Mouse (Mus musculus) kidney, postnatal 0 days (tissue): Measurements from ENCODE around the gene Ift57. TPM values are rescaled to one million over a fixed set of nuclear protein-coding genes. Genes with fewer than 3 reads are reported as not detected.

Experiments
- ATAC-seq: fragments of 200-750 bp; cut with Nextera tagmentation; replicated peaks from 2 replicates; pipeline ENCODE4 v1.8.0; 2017; ENCODE audit warnings: low read depth, moderate number of reproducible peaks, moderate TSS enrichment, moderate library complexity; ENCODE audit not compliant: low FRiP score
- DNase-seq: peaks from one replicate; pipeline ENCODE4 v3.0.0-alpha.2; 2016; ENCODE audit warnings: low spot score
- H3K27ac ChIP-seq: fragments of 300-500 bp; sonication (generic); 2 replicates; pipeline ENCODE4 v1.5.1; 2014; ENCODE audit warnings: mild to moderate bottlenecking
- H3K27me3 ChIP-seq: fragments of 300-500 bp; sonication (generic); 2 replicates; pipeline ENCODE4 v1.6.1; 2014; ENCODE audit warnings: low read length, mixed read lengths; ENCODE audit not compliant: insufficient read depth
- H3K36me3 ChIP-seq: fragments of 300-500 bp; sonication (generic); 2 replicates; pipeline ENCODE4 v1.6.1; 2014; ENCODE audit warnings: low read length, mixed read lengths; ENCODE audit not compliant: insufficient read depth
- H3K4me1 ChIP-seq: fragments of 300-500 bp; sonication (generic); replicated peaks from 2 replicates; pipeline ENCODE4 v1.6.1; 2014; ENCODE audit warnings: antibody characterized with exemption, low read length, mixed read lengths; ENCODE audit not compliant: insufficient read depth
- H3K4me2 ChIP-seq: fragments of 300-500 bp; sonication (generic); 2 replicates; pipeline ENCODE4 v1.6.1; 2014; ENCODE audit warnings: mild to moderate bottlenecking, low read length, moderate library complexity, mixed read lengths
- H3K4me3 ChIP-seq: fragments of 300-500 bp; sonication (generic); replicated peaks from 2 replicates; pipeline ENCODE4 v1.5.1; 2014; ENCODE audit warnings: low read depth, low read length
- H3K9ac ChIP-seq: fragments of 300-500 bp; sonication (generic); 2 replicates; pipeline ENCODE4 v1.6.1; 2014; ENCODE audit warnings: low read depth, low read length
- H3K9me3 ChIP-seq: fragments of 300-500 bp; sonication (generic); replicated peaks from 2 replicates; pipeline ENCODE4 v1.6.1; 2016; ENCODE audit warnings: low read length, inconsistent platforms, mixed read lengths
- CTCF ChIP-seq: IDR thresholded peaks from 2 replicates; pipeline ENCODE4 v1.5.1; 2016; ENCODE audit warnings: antibody characterized with exemption, low read depth, mild to moderate bottlenecking, moderate library complexity
- WGBS: fragments of 180-500 bp; shearing (Covaris S2); extraction: QIAGEN DNeasy Blood & Tissue Kit; methylation state at CpG from one replicate; pipeline ENCODE4 v1.1.7; 2014; 5-methylcytosine and 5-hydroxymethylcytosine counted together
- polyA plus RNA-seq: library from polyadenylated mRNA; unstranded; fragments of >200 nt; fragmentation: Nextera tagmentation; extraction: Ambion mirVana; gene quantifications from 2 replicates; pipeline ENCODE4 v1.2.1, GENCODE M21; 2015

Ift57 gene
- polyA plus RNA-seq, 1 experiment from 2014 or later = 41.4 TPM

GRCm38 (mm10) chr16:49786116-49786515 lies 87.1 kb downstream of the Ift57 start:
- DNase-seq (no peak), ATAC-seq (no peak)
- H3K27ac ChIP-seq = no peak overlapping the region
- no peaks in the 10 kb centered on the region for H3K27me3 ChIP-seq
- H3K36me3 ChIP-seq = no peaks in the 10 kb centered on the region
- H3K4me3 ChIP-seq = no peak overlapping the region
- H3K9ac ChIP-seq = no peak overlapping the region
- no peak overlapping the region for H3K4me2 ChIP-seq
- H3K4me1 ChIP-seq = no peaks in the 10 kb centered on the region
- no peak for TF ChIP-seq CTCF
- no peaks in the 10 kb centered on the region for H3K9me3 ChIP-seq
- WGBS = 87% methylated on average over 6 of the region's 6 CpGs

DNA sequence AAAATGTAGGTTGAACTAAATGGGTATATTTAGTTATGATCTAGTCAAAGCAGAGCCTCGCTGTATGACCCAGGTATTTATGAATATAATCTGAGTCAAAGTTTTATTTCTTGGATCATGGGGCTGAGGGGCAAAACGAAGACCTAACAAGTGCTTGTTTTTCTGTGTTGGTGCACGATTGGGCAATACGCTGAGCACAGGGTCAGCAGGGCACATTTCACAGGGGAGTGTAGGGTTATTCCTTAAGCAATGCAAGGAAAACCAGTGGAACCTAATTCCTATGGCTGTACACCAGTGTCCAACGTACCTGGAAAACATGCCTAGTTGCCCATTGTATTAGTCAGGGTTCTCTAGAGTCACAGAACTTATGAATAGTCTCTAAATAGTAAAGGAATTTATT lies 88.7 kb downstream of the Ift57 start:
- H3K4me1 ChIP-seq = no peaks in the 10 kb centered on the region
- WGBS = 93% methylated on average over 5 of the region's 5 CpGs
- H3K4me3 ChIP-seq = no peak overlapping the region
- no peak overlapping the region for H3K4me2 ChIP-seq
- DNase-seq (no peak), ATAC-seq (no peak)
- no peaks in the 10 kb centered on the region for H3K36me3 ChIP-seq
- H3K27me3 ChIP-seq = no peaks in the 10 kb centered on the region
- H3K9ac ChIP-seq = no peak overlapping the region
- no peaks in the 10 kb centered on the region for H3K9me3 ChIP-seq
- no peak for TF ChIP-seq CTCF
- H3K27ac ChIP-seq = no peak overlapping the region

DNA sequence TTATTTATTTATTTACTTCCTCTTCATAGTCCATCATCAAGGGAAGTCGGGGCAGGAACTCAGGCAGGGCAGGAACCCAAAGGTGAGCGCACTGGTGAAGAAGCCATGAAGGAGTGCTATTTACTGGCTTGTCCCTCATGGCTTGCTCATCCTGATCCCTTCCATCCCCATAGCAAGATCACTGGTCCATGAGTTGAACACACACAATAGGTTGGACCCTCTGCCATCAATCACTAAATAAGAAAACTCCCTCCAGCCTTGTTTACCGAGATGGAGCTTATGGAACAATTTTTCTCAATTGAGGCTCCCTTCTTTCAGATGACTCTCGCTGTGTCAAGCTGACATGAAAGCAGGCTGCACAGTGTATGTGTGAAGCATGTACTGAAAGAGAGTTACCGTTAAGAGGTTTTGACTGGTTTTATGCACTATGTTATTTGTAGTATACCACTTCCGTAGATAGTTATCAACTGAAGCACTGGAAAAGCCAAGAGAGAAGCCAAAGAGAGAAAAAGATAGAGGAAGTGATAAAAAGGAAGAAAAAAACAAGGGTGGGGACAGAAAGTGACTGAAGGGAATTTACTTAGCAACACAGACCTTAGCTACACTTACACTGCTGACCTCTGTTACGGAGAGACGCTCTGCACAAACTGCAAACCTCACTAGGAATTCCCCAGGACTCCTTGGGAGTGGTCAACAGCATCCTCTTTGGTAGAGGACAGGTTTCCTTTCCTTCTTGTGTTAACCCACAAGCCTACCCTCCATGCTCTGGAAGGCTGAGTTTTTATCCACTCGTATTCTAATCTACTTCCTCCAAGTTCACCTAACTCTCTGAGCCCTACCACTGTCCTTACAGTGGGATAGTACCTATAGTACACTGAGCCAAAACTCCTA lies 91.8 kb downstream of the Ift57 start:
- no peaks in the 10 kb centered on the region for H3K27me3 ChIP-seq
- H3K27ac ChIP-seq = no peak overlapping the region
- no peaks in the 10 kb centered on the region for H3K36me3 ChIP-seq
- ATAC-seq = no peak
- WGBS = 86% methylated on average over 9 of the region's 9 CpGs
- no peak for DNase-seq
- no peak overlapping the region for H3K4me2 ChIP-seq
- H3K9ac ChIP-seq = no peak overlapping the region
- H3K4me3 ChIP-seq = no peak overlapping the region
- no peaks in the 10 kb centered on the region for H3K4me1 ChIP-seq
- TF ChIP-seq CTCF = no peak
- H3K9me3 ChIP-seq = no peaks in the 10 kb centered on the region

- no peak overlapping the region for H3K4me3 ChIP-seq
- ATAC-seq (no peak), DNase-seq (peak; percentile 31)
- WGBS = 49% methylated on average over 9 of the region's 9 CpGs
- no peaks in the 10 kb centered on the region for H3K4me1 ChIP-seq
- H3K9me3 ChIP-seq = no peaks in the 10 kb centered on the region
- H3K4me2 ChIP-seq = no peak overlapping the region
- H3K9ac ChIP-seq = no peak overlapping the region
- no peaks in the 10 kb centered on the region for H3K36me3 ChIP-seq
- H3K27ac ChIP-seq = no peak overlapping the region
- no peaks in the 10 kb centered on the region for H3K27me3 ChIP-seq
- no peak for TF ChIP-seq CTCF
Measured at GRCm38 (mm10) chr16:49792446-49792878, 93.4 kb downstream of the Ift57 start.

DNA sequence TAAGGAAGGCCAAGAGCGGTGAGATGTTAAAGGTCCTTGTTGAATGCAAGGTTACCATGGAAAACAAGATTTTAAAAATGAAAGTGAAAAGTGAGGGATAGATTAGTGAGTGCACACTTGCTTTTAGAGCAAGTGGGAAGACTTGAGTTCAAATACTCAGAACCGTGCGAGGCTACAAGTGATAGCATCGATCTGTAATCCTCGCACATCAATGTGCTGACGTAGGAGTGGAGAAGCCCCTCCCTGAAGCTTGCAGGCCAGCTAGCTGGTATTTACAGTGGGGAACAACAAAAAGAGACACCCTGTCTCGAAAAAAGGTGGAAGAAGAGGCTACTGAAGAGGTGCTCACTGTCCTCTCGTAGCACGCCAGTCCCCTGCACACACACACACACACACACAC lies 94.6 kb downstream of the Ift57 start:
- ATAC-seq (no peak), DNase-seq (no peak)
- Histone ChIP-seq H3K9ac (no peak overlapping the region), H3K4me3 (no peak overlapping the region), H3K27me3 (no peaks in the 10 kb centered on the region), H3K4me1 (no peaks in the 10 kb centered on the region), H3K4me2 (no peak overlapping the region), H3K27ac (no peak overlapping the region), H3K9me3 (no peaks in the 10 kb centered on the region), H3K36me3 (no peaks in the 10 kb centered on the region)
- 91% methylated on average over 9 of the region's 9 CpGs for WGBS
- TF ChIP-seq CTCF = no peak

DNA sequence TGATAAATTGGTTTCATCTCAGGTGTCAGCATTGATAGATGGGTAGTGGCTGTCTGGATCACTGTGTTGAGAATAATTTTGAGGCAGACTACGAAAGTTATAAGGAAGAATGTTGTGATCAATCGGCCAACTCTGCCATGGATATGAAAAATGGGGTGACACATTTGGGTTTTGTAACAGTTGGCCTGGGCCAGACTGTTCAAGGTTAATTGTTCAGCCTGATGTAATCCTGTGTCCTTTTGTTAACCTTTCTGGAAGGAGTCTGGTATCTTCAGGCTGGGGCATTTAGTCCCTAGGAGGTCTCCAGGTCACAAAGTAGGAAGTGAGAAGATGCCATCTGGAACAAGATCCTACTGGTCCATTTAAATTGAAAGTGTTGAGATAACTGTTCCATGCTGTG lies 97.2 kb downstream of the Ift57 start:
- Histone ChIP-seq H3K9me3 (no peaks in the 10 kb centered on the region), H3K27me3 (no peaks in the 10 kb centered on the region), H3K27ac (no peak overlapping the region), H3K4me3 (no peak overlapping the region), H3K4me1 (no peaks in the 10 kb centered on the region), H3K36me3 (no peaks in the 10 kb centered on the region), H3K4me2 (no peak overlapping the region), H3K9ac (no peak overlapping the region)
- no peak for ATAC-seq
- no peak for TF ChIP-seq CTCF
- DNase-seq = no peak
- 76% methylated on average over 2 of the region's 2 CpGs for WGBS

- TF ChIP-seq CTCF = no peak
- H3K4me2 ChIP-seq = no peak overlapping the region
- no peaks in the 10 kb centered on the region for H3K27me3 ChIP-seq
- no peak for DNase-seq
- H3K9ac ChIP-seq = no peak overlapping the region
- no peak overlapping the region for H3K4me3 ChIP-seq
- H3K27ac ChIP-seq = no peak overlapping the region
- ATAC-seq = no peak
- no peaks in the 10 kb centered on the region for H3K36me3 ChIP-seq
- no peaks in the 10 kb centered on the region for H3K4me1 ChIP-seq
- no peaks in the 10 kb centered on the region for H3K9me3 ChIP-seq
- 92% methylated on average over 2 of the region's 2 CpGs for WGBS
Measured at GRCm38 (mm10) chr16:49796954-49797353, 97.9 kb downstream of the Ift57 start.
